Mouse (Mus musculus): ENCODE measurements at regions not wholly inside any gene's neighbourhood (a gene's known extent, or its start where the extent isn't known, plus 50 kb on each side); places are given as distances from the start of the nearest gene placed in this dataset.
A peak's percentile ranks its signal among the peaks of the same experiment; 100 is the strongest.

DNA sequence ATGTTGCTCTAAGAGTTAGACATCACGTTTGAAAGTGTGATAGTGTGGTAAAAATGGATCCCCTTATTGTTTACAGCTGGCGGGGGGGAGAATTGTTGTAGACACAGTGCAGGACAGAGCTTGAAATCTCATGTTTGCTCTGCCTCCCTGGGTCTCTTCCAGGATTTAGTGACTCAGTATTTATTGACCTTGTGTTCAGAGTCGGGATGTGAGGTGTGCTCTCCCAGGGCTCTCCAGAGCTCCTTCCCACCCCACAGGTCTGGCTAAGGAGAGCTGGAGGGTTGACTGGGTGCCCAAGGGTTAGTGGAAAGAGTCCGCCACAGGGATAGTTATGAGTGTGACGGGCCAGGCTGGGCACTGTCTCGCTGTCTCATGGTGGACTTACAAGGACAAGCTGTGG is 117.8 kb downstream of the Tle3 start:
- DNase-seq, result no peak

DNA sequence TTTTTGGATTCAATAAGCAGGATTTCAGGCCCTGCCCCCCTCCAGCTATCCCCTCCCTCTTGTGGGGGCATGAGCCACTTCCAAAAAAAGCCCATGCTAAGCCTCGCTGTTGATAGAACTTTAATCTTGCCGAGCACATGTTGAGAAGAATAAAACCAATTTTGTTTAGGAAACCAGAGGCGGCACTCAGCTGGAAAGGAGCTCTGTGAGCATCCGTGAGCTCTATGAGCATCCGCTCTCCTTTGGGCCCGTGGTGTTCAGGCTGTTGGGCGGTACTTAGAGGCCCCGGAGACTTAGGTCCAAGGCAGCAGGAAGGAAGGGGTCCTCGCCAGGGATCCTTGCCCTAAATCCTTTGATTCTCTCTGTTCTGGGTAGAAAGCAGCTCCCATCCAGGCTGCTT is 117.0 kb downstream of the Tle3 start:
- no peak for DNase-seq

- no peak for DNase-seq
Measured at GRCm38 (mm10) chr9:61487824-61488223, 115.7 kb downstream of the Tle3 start.

GRCm38 (mm10) chr9:61487146-61487545 is 115.0 kb downstream of the Tle3 start:
- no peak for DNase-seq

GRCm38 (mm10) chr9:61484391-61484790 is 112.2 kb downstream of the Tle3 start:
- DNase-seq, result peak; percentile 60 to 72

- no peak for DNase-seq
Measured at GRCm38 (mm10) chr9:61479626-61480025, 107.5 kb downstream of the Tle3 start.

- DNase-seq, result no peak
Measured at GRCm38 (mm10) chr9:61478862-61479261, 106.7 kb downstream of the Tle3 start.

DNA sequence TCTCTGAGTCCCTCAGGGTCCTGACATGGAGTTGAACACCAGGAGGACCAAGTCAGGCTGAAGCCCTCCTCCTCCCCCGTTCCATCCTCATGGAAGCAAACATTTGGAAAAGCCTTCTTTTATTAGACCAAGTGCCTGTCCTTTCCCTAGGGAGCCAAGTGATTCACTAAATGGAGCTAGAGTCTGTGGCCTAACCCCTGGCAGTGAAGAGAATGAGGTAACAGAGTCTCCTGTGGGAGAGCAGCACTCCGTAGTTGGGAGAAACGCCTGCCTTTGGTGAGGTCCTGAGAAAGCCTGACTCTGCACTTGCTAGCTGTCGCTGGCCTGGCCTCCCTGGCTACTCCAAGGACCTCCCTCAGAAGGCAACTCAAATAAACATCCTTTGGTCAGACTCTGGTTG is 104.2 kb downstream of the Tle3 start:
- DNase-seq, result no peak

DNA sequence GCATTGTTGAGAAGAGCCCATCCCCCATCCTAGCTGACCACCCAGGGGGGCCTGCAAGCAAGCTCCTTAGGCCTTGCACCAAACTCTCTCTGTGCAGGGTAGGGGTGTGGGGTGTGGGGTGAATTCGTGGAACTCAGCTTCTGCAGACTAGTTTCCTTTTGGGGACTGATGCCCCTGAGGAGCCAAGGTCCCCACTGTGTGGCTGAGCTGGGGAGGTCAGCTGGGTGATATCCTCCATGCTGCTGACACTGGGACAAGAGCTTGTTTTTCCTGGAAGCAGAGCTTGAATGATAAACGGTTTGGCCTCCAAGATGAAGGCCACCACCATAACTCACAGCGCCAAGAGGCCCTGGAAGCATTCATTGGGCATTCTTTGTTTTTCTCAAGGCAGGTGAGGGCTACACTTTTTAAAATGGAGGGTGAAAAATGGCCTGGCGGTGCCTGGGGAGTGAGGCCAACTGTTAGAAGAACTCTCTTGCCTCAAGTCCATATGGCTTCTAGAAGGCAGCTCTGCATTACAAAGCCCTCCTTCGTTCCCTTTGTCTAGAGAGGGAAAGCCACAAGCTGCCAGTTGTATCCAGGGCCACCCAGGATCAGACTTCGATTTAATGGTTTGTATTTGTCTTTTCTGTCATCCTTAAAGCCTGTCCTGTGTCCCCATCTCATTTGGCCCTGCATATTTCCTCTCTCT is 98.8 kb downstream of the Tle3 start:
- DNase-seq, result peak; percentile 29 to 50

GRCm38 (mm10) chr9:61468897-61469509 is 96.8 kb downstream of the Tle3 start:
- no peak for DNase-seq

- peak; percentile 76 to 81 for DNase-seq
Measured at GRCm38 (mm10) chr9:61468368-61468848, 96.2 kb downstream of the Tle3 start.
